Mouse (Mus musculus) lung, postnatal 14 days (tissue): ENCODE results near the gene Avil.
A peak's percentile ranks its signal among the peaks of the same experiment; 100 is the strongest.
"Not testable (repeated sequence)": the region's sequence is repeated elsewhere in the genome, so short reads cannot be mapped to it uniquely, and the experiment has no call there.

Experiments used
- DNase-seq: peaks from one replicate; pipeline ENCODE4 v3.0.0; 2021

The Avil gene

DNA sequence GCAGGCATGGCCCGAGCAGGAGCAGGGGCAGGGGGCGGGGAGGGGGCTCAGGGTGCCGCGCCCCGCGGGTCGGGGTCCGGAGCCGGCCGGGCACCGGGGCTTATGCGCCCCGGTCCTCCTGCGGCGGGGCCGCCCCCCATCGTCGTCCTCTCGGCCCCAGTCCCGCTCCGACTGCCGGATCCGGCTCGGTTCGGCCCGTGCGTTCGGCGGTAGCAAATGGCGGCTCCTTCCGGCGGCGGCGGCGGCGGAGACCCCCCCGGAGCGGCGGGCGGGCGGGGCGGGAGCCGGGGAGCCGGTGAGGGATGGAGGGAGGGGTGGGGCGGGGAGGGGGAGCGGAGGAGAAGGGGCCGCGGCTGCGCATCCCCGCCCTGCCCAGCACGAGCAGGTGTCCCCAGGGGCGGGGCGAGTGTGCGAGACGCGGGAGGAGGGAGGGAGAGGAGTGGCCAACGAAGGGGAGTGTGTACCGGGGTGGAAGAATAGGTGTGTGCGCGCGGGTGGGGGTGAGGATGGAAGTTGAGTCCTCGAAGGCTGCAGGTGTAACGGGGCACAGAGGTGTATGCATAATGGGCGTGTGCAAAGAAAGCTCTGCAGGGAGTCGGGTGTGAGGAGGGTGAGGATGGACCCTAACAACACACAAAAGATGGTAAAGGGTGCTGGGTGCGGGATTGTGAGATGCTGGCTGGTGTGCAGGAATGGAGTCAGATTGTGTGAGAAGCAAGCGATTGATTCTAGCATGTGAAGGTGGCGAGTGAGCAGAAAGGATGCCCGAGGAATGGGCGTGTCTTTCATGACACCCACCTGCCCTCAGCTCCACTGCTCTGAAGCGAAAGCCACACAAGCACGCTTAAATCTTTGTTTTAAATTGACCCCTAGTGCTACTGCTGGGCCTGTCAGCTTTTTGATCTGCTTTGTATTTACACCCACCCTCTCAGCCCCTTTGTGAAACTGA lies 59.7 kb downstream of the Avil start, which contains the start of gene March9:
Gene March9, minus strand, starts transcription at position 217 of the 949 bp plus-strand sequence.
- DNase-seq: peak; percentile 67

DNA sequence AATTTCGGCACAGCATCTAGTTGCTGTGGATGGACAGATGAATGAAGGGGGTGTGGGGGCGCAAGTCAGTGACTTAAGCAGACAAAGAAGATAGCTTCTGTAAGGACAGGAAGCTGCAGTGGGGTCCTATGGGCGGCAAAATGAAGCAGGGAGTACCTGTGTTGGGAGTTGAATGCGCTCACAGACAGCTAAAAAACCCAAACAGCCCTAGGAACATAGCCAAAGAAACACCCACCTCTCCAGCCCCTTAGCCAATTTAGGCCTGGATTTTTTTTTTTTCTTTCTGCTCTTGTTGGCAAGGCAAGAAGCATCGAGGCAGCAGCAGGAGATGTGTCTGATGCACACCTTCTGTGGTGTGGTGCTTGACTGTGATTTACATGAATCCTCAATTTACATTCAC lies 60.6 kb downstream of the Avil start:
- no peak for DNase-seq

DNA sequence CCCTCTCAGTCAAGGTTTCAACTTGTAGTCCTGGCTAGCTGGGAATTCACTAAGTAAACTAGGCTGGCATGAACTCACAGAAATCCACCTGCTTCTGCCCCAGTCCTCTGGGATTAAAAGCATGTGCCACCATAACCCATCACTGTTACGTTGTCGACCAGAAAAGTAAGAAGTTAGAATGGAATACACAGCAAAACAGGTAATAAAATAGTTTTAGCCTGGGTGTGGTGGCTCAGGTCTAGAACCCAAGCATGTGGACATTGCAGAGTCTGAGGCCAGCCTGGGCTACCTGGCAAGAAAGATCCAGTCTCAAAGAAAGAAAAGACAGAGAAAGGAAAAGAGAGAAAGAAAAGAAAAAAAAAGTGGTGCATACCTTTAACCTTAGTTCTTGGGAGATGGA lies 61.0 kb downstream of the Avil start:
- DNase-seq: no peak

DNA sequence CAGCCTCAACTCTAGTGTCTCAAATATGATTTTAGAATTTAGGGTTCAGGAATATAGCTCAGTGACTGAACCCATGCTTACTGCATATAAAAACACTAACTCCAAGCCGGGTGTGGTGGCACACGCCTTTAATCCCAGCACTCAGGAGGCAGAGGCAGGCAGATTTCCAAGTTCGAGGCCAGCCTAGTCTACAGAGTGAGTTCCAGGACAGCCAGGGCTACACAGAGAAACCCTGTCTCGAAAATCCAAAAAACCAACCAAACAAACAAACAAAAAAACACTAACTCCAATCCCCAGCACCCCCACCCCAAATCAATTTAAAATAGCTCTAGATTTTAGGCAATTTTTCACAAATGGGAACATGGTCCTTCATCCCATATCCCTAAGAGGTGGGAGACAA lies 61.6 kb downstream of the Avil start:
- not testable (repeated sequence) for DNase-seq

DNA sequence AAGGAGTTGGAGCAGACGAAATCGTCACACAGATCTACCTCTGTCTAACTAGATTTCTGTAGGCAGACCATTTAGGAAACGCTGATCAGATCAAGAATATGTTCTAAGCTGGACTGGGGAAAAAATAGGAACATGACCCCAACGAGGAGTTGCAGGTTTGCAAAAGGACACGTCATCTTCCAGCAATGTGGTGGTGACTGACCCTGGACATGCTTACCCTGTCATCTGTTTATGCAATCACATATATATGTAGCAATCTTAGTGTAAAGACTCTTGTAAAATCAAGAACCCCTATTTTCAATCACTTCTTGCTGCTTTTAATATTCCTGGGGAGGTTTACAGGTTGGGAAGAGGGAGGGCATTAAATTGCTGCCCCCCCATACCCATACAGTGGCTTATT lies 62.0 kb downstream of the Avil start:
- DNase-seq: no peak

DNA sequence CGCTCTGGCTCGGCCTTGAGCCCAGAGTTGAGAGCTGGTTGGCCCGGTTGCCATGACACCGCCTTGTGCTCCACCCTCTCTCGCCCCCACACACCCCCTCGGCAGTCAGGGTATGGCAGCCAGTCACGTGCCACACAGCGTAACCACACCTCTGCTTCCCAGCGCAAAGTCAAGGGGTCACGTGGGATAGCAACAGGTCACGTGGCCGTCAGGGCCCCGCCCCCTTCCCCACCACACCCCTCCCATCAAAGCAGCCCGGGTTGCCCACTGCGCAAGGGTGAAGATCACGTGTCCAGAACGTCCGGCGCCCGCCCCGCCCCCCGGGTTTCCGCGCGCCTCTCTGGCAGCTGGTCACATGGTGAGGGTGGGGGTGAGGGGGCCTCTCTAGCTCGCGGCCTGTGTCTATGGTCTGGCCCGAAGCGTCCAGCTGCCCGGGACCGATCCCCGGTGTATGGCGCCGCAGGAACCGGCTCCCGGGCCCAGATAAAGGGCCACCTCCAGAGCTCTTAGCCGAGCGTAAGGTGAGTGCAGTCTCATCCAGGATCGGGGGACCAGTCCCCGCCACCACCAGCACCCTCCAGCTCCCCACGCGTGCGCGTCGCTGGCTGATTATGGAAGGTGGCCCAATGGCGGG lies 62.8 kb downstream of the Avil start, which contains the start of gene Cdk4:
Gene Cdk4, plus strand, starts transcription at position 296 of the 634 bp plus-strand sequence.
- peak; percentile 98 for DNase-seq

DNA sequence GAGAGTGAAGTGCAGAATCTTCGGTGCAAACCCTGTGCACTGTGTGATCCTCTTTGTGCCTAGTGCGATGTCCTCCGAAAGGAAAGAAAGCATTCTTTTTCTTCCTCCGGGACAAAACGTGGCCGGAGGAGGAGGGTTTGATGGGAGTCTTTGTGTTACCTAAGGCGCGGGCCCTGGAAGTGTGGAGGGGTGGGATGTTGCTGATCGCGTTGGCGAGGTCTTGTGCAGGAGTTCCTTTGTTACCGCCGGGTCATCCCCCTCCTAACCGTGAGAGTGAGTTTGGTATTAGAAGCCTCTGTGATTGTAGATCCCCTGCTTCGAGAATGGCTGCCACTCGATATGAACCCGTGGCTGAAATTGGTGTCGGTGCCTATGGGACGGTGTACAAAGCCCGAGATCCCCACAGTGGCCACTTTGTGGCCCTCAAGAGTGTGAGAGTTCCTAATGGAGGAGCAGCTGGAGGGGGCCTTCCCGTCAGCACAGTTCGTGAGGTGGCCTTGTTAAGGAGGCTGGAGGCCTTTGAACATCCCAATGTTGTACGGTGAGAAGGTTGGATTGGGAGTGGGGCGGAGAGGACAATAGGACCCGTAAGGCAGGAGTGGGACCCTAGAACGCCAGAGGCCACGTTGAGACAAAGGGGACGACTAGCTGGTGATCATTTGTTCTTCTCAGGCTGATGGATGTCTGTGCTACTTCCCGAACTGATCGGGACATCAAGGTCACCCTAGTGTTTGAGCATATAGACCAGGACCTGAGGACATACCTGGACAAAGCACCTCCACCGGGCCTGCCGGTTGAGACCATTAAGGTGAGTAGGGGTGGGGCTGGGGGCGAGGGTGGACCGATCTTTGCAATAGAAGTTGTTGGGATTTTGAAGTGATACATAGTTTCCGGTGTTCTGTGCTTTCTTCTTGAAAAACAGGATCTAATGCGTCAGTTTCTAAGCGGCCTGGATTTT lies 63.7 kb downstream of the Avil start:
- no peak for DNase-seq

DNA sequence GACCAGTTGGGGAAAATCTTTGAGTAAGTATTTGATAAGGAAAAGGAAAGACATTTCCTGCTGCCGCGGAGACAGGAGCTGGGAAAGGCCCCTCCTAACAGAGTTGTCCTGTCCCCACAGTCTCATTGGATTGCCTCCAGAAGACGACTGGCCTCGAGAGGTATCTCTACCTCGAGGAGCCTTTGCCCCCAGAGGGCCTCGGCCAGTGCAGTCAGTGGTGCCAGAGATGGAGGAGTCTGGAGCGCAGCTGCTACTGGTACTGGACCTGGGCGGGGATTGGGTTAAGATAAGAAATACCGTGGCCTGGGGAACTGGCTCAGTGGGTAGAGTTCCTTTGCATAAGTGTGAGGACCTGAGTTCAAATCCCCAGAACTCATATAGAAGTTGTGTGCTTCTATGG lies 65.5 kb downstream of the Avil start:
- no peak for DNase-seq

DNA sequence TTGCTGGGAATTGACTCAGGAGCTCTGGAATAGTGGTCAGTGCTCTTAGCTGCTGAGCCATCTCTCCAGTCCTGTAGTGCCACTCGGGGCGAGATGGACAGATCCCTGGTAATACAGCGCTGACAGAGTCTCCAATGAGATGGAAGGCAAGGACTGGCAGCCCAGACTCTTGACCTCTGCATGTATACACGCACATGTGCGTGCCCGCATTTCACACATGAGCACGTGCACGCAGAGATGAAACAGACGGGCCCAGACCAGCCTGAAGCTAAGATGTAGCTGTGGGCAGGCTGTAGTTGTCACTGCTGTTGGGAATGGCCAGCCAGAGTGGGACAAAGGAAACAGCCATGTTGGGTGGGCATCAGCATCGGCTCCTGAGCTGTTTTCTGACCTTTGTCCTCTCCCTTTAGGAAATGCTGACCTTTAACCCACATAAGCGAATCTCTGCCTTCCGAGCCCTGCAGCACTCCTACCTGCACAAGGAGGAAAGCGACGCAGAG lies 66.1 kb downstream of the Avil start:
- no peak for DNase-seq

DNA sequence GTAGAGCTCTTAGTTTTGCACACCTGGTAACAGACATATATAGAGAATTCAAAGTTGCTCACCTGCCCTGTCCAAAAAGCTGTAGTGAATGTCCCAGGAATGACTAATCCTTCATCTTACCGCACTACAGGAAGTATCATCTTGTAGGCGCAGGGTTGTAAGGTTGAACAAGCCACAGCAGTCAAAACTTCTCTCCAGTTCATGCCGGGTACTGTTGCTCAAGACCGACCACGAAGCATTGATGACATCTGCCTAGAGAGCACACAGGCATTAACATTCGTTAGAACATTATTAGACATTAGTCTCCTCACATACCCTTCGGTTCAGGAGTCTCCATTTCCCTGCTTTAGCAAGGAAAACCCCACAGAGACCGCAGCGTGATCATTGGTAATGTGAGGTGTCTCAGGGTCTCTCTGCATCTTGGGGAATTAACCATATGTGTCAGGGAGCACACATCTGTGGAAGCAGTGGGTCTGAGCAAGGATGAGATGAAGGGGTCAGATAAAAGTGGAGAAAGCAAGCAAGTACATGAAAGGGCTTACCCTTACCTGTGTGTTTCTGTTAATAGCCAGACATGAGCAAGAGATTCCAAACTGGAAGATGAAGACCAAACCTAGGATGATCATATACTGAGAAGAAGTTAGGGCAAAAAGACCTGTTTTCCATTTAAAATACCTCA lies 68.0 kb downstream of the Avil start:
- no peak for DNase-seq

DNA sequence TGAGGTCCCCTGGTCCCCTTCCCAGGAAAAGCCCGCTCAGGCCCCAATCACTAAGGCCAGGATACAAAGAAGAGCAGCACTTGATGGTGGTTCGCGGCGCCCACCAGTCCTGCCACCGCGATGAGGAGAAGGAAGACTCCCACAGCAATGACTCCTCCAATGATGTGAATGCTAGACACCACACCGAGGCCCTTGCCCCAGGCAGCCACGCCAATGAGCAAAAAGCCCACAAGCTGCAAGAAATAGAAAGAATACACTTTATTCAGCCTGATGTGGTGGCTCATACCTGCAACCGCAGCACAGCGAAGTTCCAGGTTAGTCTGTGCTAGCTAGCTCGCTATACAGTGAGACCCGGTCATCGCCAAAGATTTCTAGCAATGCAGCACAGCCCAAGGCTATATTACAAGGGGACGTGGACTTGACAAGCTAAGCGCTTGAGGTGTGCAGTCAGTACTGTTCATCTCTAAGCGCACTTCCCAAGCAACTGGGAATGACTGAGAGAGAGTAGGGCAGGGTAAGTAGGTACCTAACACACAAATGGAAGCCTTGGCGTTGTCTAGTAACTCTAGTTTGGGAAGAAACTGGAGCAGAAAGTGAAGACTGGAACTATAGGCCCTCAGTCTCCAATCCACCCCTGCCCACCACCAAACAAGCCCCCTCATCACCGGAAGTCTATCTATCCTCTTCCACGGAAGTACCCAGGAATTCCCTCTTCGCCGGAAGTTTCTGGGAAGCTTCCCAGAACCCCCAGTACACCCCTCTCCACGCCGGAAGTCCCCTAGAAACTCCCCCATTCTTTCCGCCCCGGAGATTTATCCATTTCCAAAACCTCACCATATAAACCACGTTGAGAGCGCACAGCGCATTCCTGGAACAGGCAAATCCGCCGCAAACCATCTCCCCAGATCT lies 69.0 kb downstream of the Avil start:
- DNase-seq: no peak
